Mouse (Mus musculus): ENCODE measurements around the gene Syt6. TPM values are rescaled to one million over a fixed set of nuclear protein-coding genes. Genes with fewer than 3 reads are reported as not detected.
A peak's percentile ranks its signal among the peaks of the same experiment; 100 is the strongest.

Syt6 gene
- under 1 TPM; 0.20 to 0.56 TPM for total RNA-seq (2021)
- long read RNA-seq, experiment 1, result 0 reads
- long read RNA-seq, experiment 2, result 0 reads

- DNase-seq (ENCODE audit: low spot score in 2 of 2), result no peak
Observed at GRCm38 (mm10) chr3:103575156-103575892, at the start of gene Syt6. Gene Syt6, plus strand, starts transcription at chr3:103575231.

- DNase-seq (ENCODE audit: low spot score in 2 of 2), result no peak
Observed at GRCm38 (mm10) chr3:103526201-103526704, 48.8 kb upstream of the Syt6 start.

GRCm38 (mm10) chr3:103526864-103527263 lies 48.2 kb upstream of the Syt6 start:
- no peak for DNase-seq (ENCODE audit: low spot score in 2 of 2)

- no peak for DNase-seq (ENCODE audit: low spot score in 2 of 2)
Observed at GRCm38 (mm10) chr3:103534036-103534435, 41.0 kb upstream of the Syt6 start.

- no peak for DNase-seq (ENCODE audit: low spot score in 2 of 2)
Observed at GRCm38 (mm10) chr3:103535207-103535606, 39.8 kb upstream of the Syt6 start.

GRCm38 (mm10) chr3:103539148-103539547 lies 35.9 kb upstream of the Syt6 start:
- no peak for DNase-seq (ENCODE audit: low spot score in 2 of 2)

GRCm38 (mm10) chr3:103546166-103546565 lies 28.9 kb upstream of the Syt6 start:
- no peak for DNase-seq (ENCODE audit: low spot score in 2 of 2)

GRCm38 (mm10) chr3:103546626-103547025 lies 28.4 kb upstream of the Syt6 start:
- no peak for DNase-seq (ENCODE audit: low spot score in 2 of 2)

- DNase-seq (ENCODE audit: low spot score in 2 of 2), result no peak
Observed at GRCm38 (mm10) chr3:103550236-103550635, 24.8 kb upstream of the Syt6 start.

- no peak for DNase-seq (ENCODE audit: low spot score in 2 of 2)
Observed at GRCm38 (mm10) chr3:103567226-103567625, 7.8 kb upstream of the Syt6 start.

GRCm38 (mm10) chr3:103572526-103572925 lies 2.5 kb upstream of the Syt6 start:
- DNase-seq (ENCODE audit: low spot score in 2 of 2), result no peak

GRCm38 (mm10) chr3:103573106-103573790 lies 1.8 kb upstream of the Syt6 start:
- no peak for DNase-seq (ENCODE audit: low spot score in 2 of 2)

GRCm38 (mm10) chr3:103573791-103574166 lies 1.3 kb upstream of the Syt6 start:
- DNase-seq (ENCODE audit: low spot score in 2 of 2), result peak; percentile 43 to 46

- DNase-seq (ENCODE audit: low spot score in 2 of 2), result no peak
Observed at GRCm38 (mm10) chr3:103574566-103575155, 370 bp upstream of the Syt6 start.

- DNase-seq (ENCODE audit: low spot score in 2 of 2), result no peak
Observed at GRCm38 (mm10) chr3:103575893-103576641, 1.0 kb downstream of the Syt6 start.

GRCm38 (mm10) chr3:103587136-103587535 lies 12.1 kb downstream of the Syt6 start:
- DNase-seq (ENCODE audit: low spot score in 2 of 2), result no peak

GRCm38 (mm10) chr3:103587672-103588071 lies 12.6 kb downstream of the Syt6 start:
- no peak for DNase-seq (ENCODE audit: low spot score in 2 of 2)

- DNase-seq (ENCODE audit: low spot score in 2 of 2), result no peak
Observed at GRCm38 (mm10) chr3:103589636-103590035, 14.6 kb downstream of the Syt6 start.

- no peak for DNase-seq (ENCODE audit: low spot score in 2 of 2)
Observed at GRCm38 (mm10) chr3:103592636-103593035, 17.6 kb downstream of the Syt6 start.

GRCm38 (mm10) chr3:103593631-103594030 lies 18.6 kb downstream of the Syt6 start:
- no peak for DNase-seq (ENCODE audit: low spot score in 2 of 2)

- no peak for DNase-seq (ENCODE audit: low spot score in 2 of 2)
Observed at GRCm38 (mm10) chr3:103595271-103595810, 20.3 kb downstream of the Syt6 start.

Measured in adrenal gland, postnatal 4 days (tissue).